Mouse (Mus musculus) right cerebral cortex, adult 18-20 months (tissue): ENCODE measurements at regions not wholly inside any gene's neighbourhood (a gene's known extent, or its start where the extent isn't known, plus 50 kb on each side); places are given as distances from the start of the nearest gene placed in this dataset.
A peak's percentile ranks its signal among the peaks of the same experiment; 100 is the strongest.

Source experiments
- DNase-seq: peaks from one replicate; pipeline ENCODE4 v3.0.0; 2022; ENCODE audit warnings: mixed read lengths

DNA sequence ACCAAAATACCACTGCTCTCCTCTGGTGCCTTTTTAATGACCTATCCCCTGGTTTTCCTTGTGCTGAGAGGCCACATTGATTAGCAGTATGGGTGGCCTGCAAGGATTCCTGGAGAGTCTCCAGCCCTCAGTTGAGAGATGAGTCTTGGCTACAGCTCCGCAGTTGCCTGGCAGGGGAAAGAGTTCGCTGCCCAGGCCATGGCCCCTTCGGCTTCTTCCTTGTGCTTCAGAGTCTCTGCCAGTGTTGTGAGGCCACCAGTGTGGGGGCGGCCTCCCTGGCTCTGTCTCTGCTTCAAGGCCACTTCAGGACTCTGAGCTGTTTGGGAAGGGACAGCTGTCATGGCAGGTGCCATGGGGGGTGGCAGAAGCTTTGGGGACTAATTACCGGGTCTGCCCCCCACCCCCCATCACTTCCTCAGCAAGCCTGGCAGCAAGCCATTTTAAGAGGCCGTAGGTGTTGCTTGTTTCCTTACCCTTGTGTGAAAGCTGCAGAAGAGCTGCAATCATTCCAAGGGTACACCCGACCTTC is 85.8 kb upstream of the Gria1 start:
- DNase-seq, result no peak

DNA sequence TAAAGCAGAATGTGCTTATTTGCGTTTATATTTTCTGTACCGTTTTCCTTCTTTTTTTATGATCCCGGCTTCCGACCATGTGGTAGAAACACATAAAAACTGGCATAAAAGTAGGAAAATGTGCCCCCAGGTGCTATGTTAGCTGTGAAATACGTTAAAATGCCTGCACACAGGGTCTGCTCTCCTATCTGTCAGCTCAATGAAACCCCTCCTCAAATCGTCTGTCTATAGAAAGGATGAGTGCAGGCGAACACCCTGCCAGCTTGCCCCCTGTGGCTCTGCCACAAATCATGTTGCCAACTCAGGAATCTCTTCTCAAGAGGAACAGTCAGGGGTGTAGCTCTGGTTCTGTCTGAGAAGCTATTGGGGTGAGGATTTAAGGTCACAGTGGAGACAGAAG is 78.4 kb upstream of the Gria1 start:
- no peak for DNase-seq

DNA sequence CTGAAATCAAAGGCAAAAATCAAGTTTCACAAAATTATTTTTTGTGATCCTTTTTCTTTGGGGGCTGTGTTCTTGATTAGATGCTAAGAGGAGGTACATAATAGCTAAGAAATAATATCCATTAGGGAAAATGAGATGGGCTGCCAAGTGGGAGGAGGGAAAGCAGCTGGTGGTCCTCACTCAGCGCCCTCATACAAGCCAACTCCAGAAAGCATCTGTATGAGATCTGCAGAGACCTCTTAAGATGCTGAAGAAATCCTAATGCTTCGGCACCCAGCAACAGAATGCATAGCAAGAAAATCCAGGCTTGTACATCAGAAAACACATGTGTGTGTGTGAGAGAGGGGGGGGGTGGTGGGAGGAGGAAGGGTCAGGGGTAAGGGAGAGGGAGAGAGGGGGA is 58.8 kb upstream of the Gria1 start:
- no peak for DNase-seq

DNA sequence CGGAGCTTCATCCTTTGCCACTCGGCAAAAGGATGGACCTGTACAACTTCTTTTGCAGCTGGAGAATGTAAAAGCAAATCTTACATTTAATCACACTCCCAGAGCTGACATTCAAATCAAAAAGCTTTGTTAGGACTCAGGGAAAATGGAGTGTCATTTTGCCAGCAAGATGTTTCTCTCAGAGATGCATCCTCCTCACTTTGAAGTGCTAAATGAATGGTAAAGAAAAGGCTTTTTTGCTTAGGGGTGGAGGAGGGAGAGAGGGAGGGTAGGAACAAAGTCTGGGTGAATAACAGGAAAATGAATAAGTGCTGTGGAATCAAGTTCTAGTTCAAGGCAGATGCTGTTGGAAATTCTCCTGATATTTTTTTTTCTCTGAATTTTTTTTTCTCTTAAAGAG is 53.4 kb upstream of the Gria1 start:
- DNase-seq, result peak; percentile 5
